Mouse (Mus musculus) stomach, embryonic 14.5 days (tissue): ENCODE results near the gene 9130213A22Rik. TPM values are rescaled to one million over a fixed set of nuclear protein-coding genes. Genes with fewer than 3 reads are reported as not detected.

Experiments used
- ATAC-seq: fragments of 200-750 bp; cut with Nextera tagmentation; 2 replicates; pipeline ENCODE4 v1.8.0; 2017; ENCODE audit warnings: low read depth, moderate TSS enrichment; ENCODE audit not compliant: insufficient number of reproducible peaks, insufficient read depth, low FRiP score
- H3K27ac ChIP-seq: fragments of 300-500 bp; sonication (generic); 2 replicates; pipeline ENCODE4 v1.5.1; 2014; ENCODE audit warnings: mild to moderate bottlenecking, low read length, moderate library complexity, mixed read lengths
- H3K27me3 ChIP-seq: fragments of 300-500 bp; sonication (generic); 2 replicates; pipeline ENCODE4 v1.6.1; 2014; ENCODE audit warnings: low read length, control low read depth, mixed read lengths; ENCODE audit not compliant: control insufficient read depth, insufficient read depth
- H3K36me3 ChIP-seq: fragments of 300-500 bp; sonication (generic); 2 replicates; pipeline ENCODE4 v1.6.1; 2014; ENCODE audit warnings: mild to moderate bottlenecking, control low read depth, low read length, moderate library complexity, mixed read lengths; ENCODE audit not compliant: control insufficient read depth, insufficient read depth
- H3K4me1 ChIP-seq: fragments of 300-500 bp; sonication (generic); 2 replicates; pipeline ENCODE4 v1.6.1; 2014; ENCODE audit warnings: low read length, control low read depth, mixed read lengths; ENCODE audit not compliant: control insufficient read depth, insufficient read depth
- H3K4me2 ChIP-seq: fragments of 300-500 bp; sonication (generic); replicated peaks from 2 replicates; pipeline ENCODE4 v1.6.1; 2014; ENCODE audit warnings: low read depth, low read length, control low read depth
- H3K4me3 ChIP-seq: fragments of 300-500 bp; sonication (generic); 2 replicates; pipeline ENCODE4 v1.5.1; 2014; ENCODE audit warnings: low read depth, low read length, control low read depth
- H3K9ac ChIP-seq: fragments of 300-500 bp; sonication (generic); replicated peaks from 2 replicates; pipeline ENCODE4 v1.6.1; 2014; ENCODE audit warnings: low read depth, mild to moderate bottlenecking, control low read depth, low read length, moderate library complexity, mixed read lengths
- H3K9me3 ChIP-seq: fragments of 300-500 bp; sonication (generic); 2 replicates; pipeline ENCODE4 v1.6.1; 2016; ENCODE audit warnings: low read depth, low read length, control low read depth; ENCODE audit not compliant: control insufficient read depth
- WGBS: fragments of 180-500 bp; shearing (Covaris S2); extraction: QIAGEN DNeasy Blood & Tissue Kit; methylation state at CpG from one replicate; pipeline ENCODE4 v1.1.7; 2014; 5-methylcytosine and 5-hydroxymethylcytosine counted together
- polyA plus RNA-seq: library from polyadenylated mRNA; unstranded; fragments of >200 nt; fragmentation: Nextera tagmentation; extraction: Ambion mirVana; gene quantifications from 2 replicates; pipeline ENCODE4 v1.2.1, GENCODE M21; 2014

9130213A22Rik gene
- polyA plus RNA-seq, 1 experiment from 2014 or later: 0.36 TPM

DNA sequence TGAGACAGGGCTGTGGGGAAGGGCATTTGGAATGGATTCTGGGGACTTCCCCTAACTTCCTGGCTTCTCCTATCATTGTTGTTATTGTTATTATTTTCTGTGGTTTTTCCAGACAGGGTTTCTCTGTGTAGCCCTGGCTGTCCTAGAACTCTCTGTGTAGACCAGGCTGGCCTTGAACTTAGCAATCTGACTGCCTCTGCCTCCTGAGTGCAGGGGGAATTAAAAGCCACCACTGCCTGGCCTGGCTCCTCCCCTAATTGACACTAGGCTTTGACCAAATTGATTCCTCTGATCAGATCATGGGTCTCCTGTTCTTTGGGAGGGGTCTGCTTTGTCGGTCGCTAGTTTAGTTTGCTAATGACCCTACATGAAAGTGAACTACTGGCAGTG lies 4.3 kb upstream of the 9130213A22Rik start:
- Histone ChIP-seq H3K4me1 (no peaks in the 10 kb centered on the region; the same call in 1 of the 2 replicates), H3K36me3 (no peaks in the 10 kb centered on the region), H3K9me3 (no peaks in the 10 kb centered on the region), H3K4me3 (no peak overlapping the region), H3K4me2 (no peak overlapping the region), H3K27me3 (no peaks in the 10 kb centered on the region), H3K27ac (no peak overlapping the region), H3K9ac (no peak overlapping the region)
- ATAC-seq: no peak
- 45% methylated on average over 2 of the region's 2 CpGs for WGBS

DNA sequence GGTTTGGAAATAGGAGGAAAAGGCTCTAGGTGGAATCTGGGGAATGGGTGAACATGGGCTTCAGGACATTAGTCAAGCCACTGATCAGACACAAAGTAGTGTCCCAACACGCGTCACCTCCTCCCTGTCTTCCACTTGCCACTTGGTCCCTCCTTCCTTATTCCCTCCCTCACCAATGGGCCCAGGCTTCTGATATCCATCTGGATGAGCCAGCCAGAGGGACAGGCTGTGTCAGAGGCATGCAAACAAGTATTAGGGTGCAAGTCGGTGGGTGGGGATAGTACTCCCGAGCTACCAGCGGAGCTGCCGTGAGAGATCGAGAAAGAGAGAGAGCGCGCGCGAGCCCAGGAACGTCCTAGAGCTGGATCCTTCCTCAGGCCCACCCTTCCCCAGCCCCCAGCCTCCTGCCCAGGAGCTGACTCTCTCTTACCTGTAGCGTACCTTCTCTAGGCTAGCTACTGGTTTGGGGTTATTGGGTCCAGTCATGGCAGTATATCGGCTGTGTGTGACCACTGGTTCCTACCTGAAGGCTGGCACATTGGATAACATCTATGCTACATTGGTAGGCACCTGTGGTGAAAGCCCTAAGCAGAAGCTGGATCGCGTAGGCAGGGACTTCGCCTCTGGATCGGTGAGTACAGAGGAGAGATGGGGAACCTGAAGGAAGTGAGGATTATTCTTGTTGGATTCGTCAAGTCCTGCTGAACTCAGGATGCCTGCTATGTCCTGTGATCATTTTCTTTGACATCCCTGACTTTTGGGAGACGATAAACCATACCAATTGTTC lies 3.7 kb upstream of the 9130213A22Rik start:
- Histone ChIP-seq H3K4me3 (peak overlapping the region; percentile 48), H3K4me1 (no peaks in the 10 kb centered on the region; the same call in 1 of the 2 replicates), H3K4me2 (peak overlapping the region; percentile 79), H3K27me3 (no peaks in the 10 kb centered on the region), H3K36me3 (no peaks in the 10 kb centered on the region), H3K9me3 (no peaks in the 10 kb centered on the region), H3K9ac (peak overlapping the region; percentile 19; the same call in 1 of the 2 replicates), H3K27ac (no peak overlapping the region)
- ATAC-seq: no peak
- 12% methylated on average over 20 of the region's 20 CpGs for WGBS

DNA sequence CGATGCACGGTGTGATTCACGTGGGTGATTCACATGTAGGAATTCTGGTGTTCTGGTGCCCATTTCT lies 3.3 kb upstream of the 9130213A22Rik start, which contains the start of gene Aloxe3:
TSS of gene Aloxe3 (plus strand) at position 45 of the 67 bp plus-strand sequence.
- no peaks in the 10 kb centered on the region for H3K27me3 ChIP-seq
- no peaks in the 10 kb centered on the region for H3K36me3 ChIP-seq
- H3K4me2 ChIP-seq: peak within 1 kb of the TSS; percentile 79
- peak within 1 kb of the TSS; percentile 48 for H3K4me3 ChIP-seq
- peak within 1 kb of the TSS; percentile 19; the same call in 1 of the 2 replicates for H3K9ac ChIP-seq
- no peaks in the 10 kb centered on the region for H3K9me3 ChIP-seq
- peak within 1 kb of the TSS; percentile 56 for H3K27ac ChIP-seq
- WGBS: 2% methylated on average over 3 of the region's 3 CpGs
- no peak for ATAC-seq
- H3K4me1 ChIP-seq: peaks cover 2% of the 10 kb centered on the region; the same call in 1 of the 2 replicates

DNA sequence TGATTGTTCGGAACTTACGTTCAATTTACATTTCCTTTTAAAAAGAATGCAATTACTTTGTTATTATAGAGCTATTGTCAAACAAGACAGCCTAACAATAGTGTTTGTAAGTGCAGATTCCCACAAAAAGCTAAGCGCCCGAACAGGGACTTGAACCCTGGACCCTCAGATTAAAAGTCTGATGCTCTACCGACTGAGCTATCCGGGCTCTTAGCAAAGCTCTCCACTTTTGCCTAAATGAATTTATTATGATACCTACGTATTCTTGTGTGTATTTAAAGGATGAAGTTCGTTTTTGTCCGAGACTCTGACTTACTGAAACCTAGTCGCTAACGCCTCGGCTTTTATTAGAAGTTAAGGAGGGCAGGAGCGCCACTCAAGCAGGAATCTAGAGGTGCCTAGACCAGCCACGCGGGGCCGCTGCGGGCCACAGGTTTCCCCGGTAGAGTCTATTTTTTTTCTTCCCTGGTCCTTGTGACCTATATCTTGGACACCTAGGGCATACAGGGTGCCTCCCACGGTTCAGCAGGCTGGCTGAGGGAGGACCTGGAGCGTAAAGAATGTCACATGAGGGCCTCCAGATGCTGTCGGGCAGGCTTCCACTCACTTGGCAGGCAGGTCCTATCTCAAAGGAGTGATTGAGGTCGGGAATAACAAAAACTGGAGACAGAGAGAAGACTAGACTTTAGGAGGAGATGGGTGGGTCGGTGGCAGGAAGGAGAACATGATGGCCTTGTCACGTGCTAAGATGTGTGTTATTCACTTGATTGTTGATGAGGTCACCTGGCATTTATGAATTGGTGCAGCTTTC lies 2.9 kb upstream of the 9130213A22Rik start:
- Histone ChIP-seq H3K4me3 (peak overlapping the region; percentile 48), H3K4me2 (peak overlapping the region; percentile 79), H3K9ac (peak overlapping the region; percentile 19; the same call in 1 of the 2 replicates), H3K4me1 (peaks cover 6% of the 10 kb centered on the region), H3K9me3 (no peaks in the 10 kb centered on the region), H3K27ac (peak overlapping the region; percentile 56), H3K27me3 (no peaks in the 10 kb centered on the region), H3K36me3 (no peaks in the 10 kb centered on the region)
- WGBS: under 1% methylated on average over 24 of the region's 24 CpGs
- peak; percentile 25 for ATAC-seq

DNA sequence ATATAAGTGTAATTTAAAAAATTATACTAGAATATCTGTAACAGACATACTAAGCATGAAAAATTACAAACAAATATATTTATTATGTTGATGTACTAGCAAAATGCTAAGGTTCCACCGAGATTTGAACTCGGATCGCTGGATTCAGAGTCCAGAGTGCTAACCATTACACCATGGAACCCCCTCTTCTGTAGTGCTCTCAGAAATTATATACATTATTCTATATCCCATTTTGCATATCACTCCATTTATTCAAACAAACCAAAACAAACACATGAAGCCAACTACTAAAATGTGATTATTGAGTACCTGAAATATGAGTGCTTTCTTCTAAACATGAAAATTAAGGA lies 2.1 kb upstream of the 9130213A22Rik start:
- ATAC-seq: peak; percentile 16; the same call in 1 of the 2 replicates

DNA sequence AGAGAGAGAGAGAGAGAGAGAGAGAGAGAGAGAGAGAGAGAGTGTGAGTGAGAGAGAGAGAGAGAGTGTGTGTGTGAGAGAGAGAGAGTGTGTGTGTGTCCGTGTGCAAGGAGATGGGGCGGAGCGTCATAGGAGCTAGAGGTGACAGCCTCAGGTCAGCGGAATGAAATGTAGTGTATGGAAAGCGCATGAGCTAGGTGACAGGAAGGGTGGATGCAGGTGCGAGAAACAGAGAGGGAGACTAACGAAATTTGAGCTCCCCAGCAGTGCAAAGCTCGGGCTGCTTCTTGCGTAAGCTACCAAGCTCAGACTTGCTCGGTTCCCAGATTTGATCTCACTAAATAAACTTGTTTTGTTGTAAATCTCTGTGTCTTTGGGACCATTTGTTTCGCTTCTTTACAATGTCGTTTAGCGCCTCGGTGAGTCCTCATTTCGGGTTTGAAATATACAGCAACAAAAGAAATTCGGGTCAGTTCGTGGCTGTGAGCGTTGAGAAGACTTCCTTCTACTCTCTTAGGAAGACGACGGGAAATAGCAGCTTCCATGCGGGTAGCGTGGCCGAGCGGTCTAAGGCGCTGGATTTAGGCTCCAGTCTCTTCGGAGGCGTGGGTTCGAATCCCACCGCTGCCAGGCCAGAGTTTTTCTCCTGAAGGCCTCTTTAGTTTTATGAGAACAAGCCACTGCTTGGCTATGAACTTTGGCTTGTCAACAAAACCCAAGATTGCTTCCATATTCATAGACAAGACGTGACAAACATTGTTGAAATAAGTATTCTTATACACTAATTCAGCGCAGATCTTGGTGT lies 1.5 kb upstream of the 9130213A22Rik start:
- under 1% methylated on average over 31 of the region's 31 CpGs for WGBS
- H3K4me1 ChIP-seq: peaks cover 16% of the 10 kb centered on the region

More for the DNA sequence above, 2.1 kb upstream of the 9130213A22Rik start:
- Histone ChIP-seq H3K27me3 (no peaks in the 10 kb centered on the region), H3K4me3 (peak overlapping the region; percentile 70), H3K9me3 (no peaks in the 10 kb centered on the region), H3K27ac (no peak overlapping the region), H3K4me2 (0 out of 2 replicates have a peak overlapping the region, but pooled peaks have one; percentile 94), H3K36me3 (no peaks in the 10 kb centered on the region), H3K4me1 (peaks cover 11% of the 10 kb centered on the region), H3K9ac (no peak overlapping the region)
- 2% methylated on average over 3 of the region's 3 CpGs for WGBS

DNA sequence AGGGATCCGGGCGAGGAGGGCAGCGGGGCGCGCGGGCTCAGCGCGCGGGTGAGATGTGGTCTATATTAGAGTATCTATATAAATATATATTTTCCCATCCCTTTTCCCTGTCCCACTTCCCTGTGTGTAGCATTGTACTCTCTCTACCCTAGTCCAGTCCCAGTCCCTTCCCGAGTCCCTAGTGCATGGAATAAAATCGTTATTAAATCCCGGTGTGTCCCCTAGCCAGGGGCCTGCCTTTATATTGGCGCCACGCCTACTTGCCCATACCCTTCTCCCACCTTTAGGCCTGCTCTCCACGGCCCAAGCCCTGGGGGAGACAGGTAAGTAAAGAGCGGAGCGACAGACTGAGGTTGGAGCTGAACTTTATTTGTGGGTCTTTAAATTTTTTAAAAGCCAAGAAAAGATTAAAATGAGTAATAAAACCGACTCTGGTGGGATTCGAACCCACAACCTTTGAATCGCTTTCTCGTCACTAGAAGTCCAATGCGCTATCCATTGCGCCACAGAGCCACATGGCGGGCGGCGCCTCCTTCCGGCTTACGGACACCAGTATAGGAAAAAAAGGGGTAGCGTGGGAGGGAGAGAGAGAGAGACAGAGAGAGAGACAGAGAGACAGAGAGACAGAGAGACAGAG lies 785 bp upstream of the 9130213A22Rik start:
- Histone ChIP-seq H3K4me2 (peak overlapping the region; percentile 94), H3K27ac (peak overlapping the region; percentile 87; the same call in 1 of the 2 replicates), H3K9me3 (no peaks in the 10 kb centered on the region), H3K9ac (peak overlapping the region; percentile 60), H3K27me3 (no peaks in the 10 kb centered on the region), H3K36me3 (no peaks in the 10 kb centered on the region), H3K4me3 (peak overlapping the region; percentile 70), H3K4me1 (peaks cover 17% of the 10 kb centered on the region)
- 0 out of 2 replicates have a peak, but pooled peaks have one; percentile 2 for ATAC-seq
- WGBS: under 1% methylated on average over 29 of the region's 29 CpGs

More for the DNA sequence above, 1.5 kb upstream of the 9130213A22Rik start:
- no peaks in the 10 kb centered on the region for H3K36me3 ChIP-seq
- H3K4me3 ChIP-seq: peak overlapping the region; percentile 70
- no peaks in the 10 kb centered on the region for H3K27me3 ChIP-seq
- peak overlapping the region; percentile 25; the same call in 1 of the 2 replicates for H3K9ac ChIP-seq
- H3K4me2 ChIP-seq: peak overlapping the region; percentile 94
- H3K9me3 ChIP-seq: no peaks in the 10 kb centered on the region
- peak overlapping the region; percentile 80 for H3K27ac ChIP-seq
- peak; percentile 53; the same call in 1 of the 2 replicates for ATAC-seq
